Mouse (Mus musculus): Measurements from ENCODE around the gene Cat. TPM values are rescaled to one million over a fixed set of nuclear protein-coding genes. Genes with fewer than 3 reads are reported as not detected.

The Cat gene
- polyA plus RNA-seq, 1 experiment from 2014 or later: 89.8 TPM

DNA sequence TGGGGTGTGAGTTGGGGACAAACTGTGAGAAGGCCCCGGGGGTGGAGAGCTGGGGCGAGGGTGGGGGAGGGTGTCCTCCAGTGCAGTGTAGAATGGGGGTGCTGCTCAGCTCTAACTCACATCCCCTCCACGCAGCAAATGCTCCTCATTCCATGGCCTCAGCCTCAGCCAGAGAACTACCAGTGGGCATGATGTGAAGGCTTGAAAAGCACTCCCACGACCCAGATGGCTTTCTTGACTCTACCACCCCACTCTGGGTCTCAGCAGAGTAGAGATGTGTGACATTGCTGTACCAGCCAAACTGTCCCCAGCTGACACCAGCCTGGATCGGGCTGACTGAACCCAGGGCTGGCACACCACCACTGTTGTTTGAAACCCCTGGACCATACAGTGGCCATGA is 32.4 kb downstream of the Cat start:
- TF ChIP-seq CTCF (IDR thresholded peaks at IDR 0.05; ENCODE audit: low read depth): no peak
- H3K36me3 ChIP-seq (ENCODE audit: insufficient read depth): peaks cover 35% of the 10 kb centered on the region
- no peaks in the 10 kb centered on the region for H3K4me1 ChIP-seq (ENCODE audit: insufficient read depth)
- ATAC-seq (ENCODE audit: insufficient read depth): no peak
- H3K9ac ChIP-seq: no peak overlapping the region
- no peak for DNase-seq
- H3K27me3 ChIP-seq (ENCODE audit: insufficient read depth, low read length): no peaks in the 10 kb centered on the region
- H3K4me3 ChIP-seq (ENCODE audit: low read depth, low read length): no peak overlapping the region
- H3K4me2 ChIP-seq: no peak overlapping the region
- no peak overlapping the region for H3K27ac ChIP-seq (ENCODE audit: low read depth)
- H3K9me3 ChIP-seq (ENCODE audit: low read depth, low read length): no peaks in the 10 kb centered on the region
- WGBS: 80% methylated on average over 5 of the region's 5 CpGs

DNA sequence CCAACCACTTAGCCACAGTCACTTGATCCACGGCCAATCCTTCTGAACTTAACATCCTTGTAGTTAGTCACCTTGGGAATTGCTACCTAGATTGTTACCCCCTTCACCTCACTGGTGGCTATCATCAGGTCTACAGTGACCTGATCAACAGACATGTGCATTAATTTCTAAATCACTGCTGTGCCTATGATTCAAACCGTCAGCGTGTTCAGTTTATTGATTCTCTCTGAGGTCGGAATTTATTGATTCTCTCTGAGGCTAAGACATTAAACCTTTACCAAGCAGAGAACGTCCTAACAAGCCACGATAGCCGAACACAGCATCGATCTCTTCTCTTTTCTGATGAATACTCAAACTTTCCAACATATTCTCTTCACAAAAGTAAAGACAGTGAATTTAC is 34.7 kb downstream of the Cat start:
- WGBS: 91% methylated on average over 8 of the region's 8 CpGs
- Histone ChIP-seq H3K4me3 (ENCODE audit: low read depth, low read length) (no peak overlapping the region), H3K9ac (no peak overlapping the region), H3K27ac (ENCODE audit: low read depth) (no peak overlapping the region), H3K9me3 (ENCODE audit: low read depth, low read length) (no peaks in the 10 kb centered on the region), H3K36me3 (ENCODE audit: insufficient read depth) (peaks cover 19% of the 10 kb centered on the region), H3K27me3 (ENCODE audit: insufficient read depth, low read length) (no peaks in the 10 kb centered on the region), H3K4me1 (ENCODE audit: insufficient read depth) (no peaks in the 10 kb centered on the region), H3K4me2 (no peak overlapping the region)
- no peak for DNase-seq
- ATAC-seq (ENCODE audit: insufficient read depth): no peak
- no peak for TF ChIP-seq CTCF (IDR thresholded peaks at IDR 0.05; ENCODE audit: low read depth)

DNA sequence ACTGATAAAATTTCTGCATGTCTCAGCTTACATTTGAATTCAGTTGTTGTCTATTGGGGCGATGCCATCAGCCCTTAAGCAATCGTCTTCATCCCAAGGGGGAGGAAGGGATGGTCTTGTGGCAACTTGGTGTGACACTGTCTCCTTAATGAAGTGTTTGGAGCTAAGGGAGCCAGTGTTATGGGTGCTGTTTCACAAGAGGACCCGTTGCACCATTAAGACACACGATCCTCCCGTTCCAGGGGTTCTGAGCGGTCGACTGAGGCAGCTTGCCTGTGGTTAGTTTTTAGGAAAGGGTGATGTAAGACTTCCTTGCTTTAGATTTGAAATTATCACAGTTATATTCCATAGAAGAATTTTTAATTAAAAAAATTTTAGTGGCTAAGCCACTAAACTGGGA is 35.1 kb downstream of the Cat start:
- no peak overlapping the region for H3K4me3 ChIP-seq (ENCODE audit: low read depth, low read length)
- no peak for DNase-seq
- WGBS: 62% methylated on average over 7 of the region's 7 CpGs
- no peak for TF ChIP-seq CTCF (IDR thresholded peaks at IDR 0.05; ENCODE audit: low read depth)
- H3K27ac ChIP-seq (ENCODE audit: low read depth): no peak overlapping the region
- no peaks in the 10 kb centered on the region for H3K27me3 ChIP-seq (ENCODE audit: insufficient read depth, low read length)
- H3K9ac ChIP-seq: no peak overlapping the region
- peaks cover 15% of the 10 kb centered on the region for H3K36me3 ChIP-seq (ENCODE audit: insufficient read depth)
- no peaks in the 10 kb centered on the region for H3K9me3 ChIP-seq (ENCODE audit: low read depth, low read length)
- H3K4me2 ChIP-seq: no peak overlapping the region
- ATAC-seq (ENCODE audit: insufficient read depth): no peak
- H3K4me1 ChIP-seq (ENCODE audit: insufficient read depth): no peaks in the 10 kb centered on the region

DNA sequence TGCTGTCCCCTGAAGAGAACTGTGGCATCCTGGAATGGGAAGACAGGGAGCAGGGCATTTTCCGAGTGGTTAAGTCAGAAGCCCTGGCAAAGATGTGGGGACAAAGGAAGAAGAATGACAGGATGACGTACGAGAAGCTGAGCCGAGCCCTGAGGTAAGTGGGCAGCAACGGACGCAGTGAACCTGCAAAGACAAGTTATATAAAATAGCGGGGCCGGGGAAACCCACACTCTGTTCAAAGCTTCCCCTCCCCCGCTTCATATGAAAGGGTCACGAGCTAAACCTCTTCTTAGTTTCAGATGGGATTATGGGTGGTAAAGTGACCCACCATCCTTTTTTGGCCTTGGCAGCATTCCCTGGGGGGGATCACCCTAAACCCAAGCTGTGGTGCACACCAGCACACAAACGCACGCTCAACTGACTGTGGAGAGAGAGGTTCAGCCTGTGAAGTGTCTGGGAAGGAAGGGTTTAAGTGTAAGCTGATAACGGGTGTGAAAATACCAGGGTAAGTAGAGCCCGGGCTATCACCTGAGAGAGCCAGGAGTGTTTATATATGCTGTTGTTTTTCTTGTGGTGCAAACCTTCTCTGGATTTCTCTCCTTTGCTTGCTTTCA is 35.9 kb downstream of the Cat start:
- no peaks in the 10 kb centered on the region for H3K9me3 ChIP-seq (ENCODE audit: low read depth, low read length)
- TF ChIP-seq CTCF (IDR thresholded peaks at IDR 0.05; ENCODE audit: low read depth): no peak
- no peak for DNase-seq

DNA sequence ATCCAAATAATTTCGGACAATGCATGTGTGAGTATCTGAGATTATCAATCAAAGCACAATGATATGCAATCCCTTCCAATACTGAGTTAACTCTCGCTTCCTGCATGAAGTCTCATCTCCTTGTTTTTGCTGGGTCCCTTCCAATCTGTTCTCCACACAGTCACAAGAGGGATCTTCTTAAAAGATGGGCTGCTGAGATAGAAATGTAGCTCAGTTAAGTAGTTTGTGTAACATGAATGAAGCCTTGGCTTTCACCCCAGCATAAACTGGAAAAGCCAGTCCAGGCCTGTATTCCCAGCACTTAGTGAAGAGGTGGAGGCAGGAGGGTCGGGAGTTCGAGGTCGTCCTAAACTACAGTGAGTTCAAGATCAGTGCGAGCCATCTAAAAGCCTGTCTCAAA is 38.6 kb downstream of the Cat start:
- no peak overlapping the region for H3K4me3 ChIP-seq (ENCODE audit: low read depth, low read length)
- WGBS: 83% methylated on average over 6 of the region's 6 CpGs
- no peak for TF ChIP-seq CTCF (IDR thresholded peaks at IDR 0.05; ENCODE audit: low read depth)
- H3K9ac ChIP-seq: no peak overlapping the region
- DNase-seq (no peak), ATAC-seq (ENCODE audit: insufficient read depth) (no peak)
- no peaks in the 10 kb centered on the region for H3K36me3 ChIP-seq (ENCODE audit: insufficient read depth)
- H3K4me1 ChIP-seq (ENCODE audit: insufficient read depth): no peaks in the 10 kb centered on the region
- H3K27me3 ChIP-seq (ENCODE audit: insufficient read depth, low read length): no peaks in the 10 kb centered on the region
- H3K27ac ChIP-seq (ENCODE audit: low read depth): no peak overlapping the region
- no peaks in the 10 kb centered on the region for H3K9me3 ChIP-seq (ENCODE audit: low read depth, low read length)
- no peak overlapping the region for H3K4me2 ChIP-seq

More for the DNA sequence above, 35.9 kb downstream of the Cat start:
- Histone ChIP-seq H3K36me3 (ENCODE audit: insufficient read depth) (peaks cover 8% of the 10 kb centered on the region), H3K27me3 (ENCODE audit: insufficient read depth, low read length) (no peaks in the 10 kb centered on the region), H3K4me1 (ENCODE audit: insufficient read depth) (no peaks in the 10 kb centered on the region), H3K27ac (ENCODE audit: low read depth) (no peak overlapping the region), H3K9ac (no peak overlapping the region), H3K4me3 (ENCODE audit: low read depth, low read length) (no peak overlapping the region), H3K4me2 (no peak overlapping the region)
- ATAC-seq (ENCODE audit: insufficient read depth): no peak
- WGBS: 28% methylated on average over 14 of the region's 14 CpGs

DNA sequence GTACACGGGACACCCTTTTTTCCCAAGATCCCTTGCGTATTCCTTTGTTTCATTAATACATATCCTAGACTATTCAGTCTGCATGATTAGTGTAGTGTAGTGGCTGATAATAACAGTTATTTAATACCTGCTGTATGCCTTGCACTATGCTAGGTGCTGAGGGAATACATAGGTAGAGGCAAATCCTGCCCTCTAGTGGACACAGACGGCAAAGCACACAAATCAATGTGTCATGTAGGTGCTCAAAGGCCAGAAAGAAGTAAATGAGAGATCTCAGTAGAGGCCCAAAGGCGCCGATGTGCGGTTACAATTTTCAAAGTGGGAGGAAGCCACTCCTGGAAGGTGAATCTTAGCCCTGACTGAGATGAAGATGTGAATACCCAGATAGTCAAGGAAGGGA is 39.2 kb downstream of the Cat start:
- Histone ChIP-seq H3K9ac (no peak overlapping the region), H3K27me3 (ENCODE audit: insufficient read depth, low read length) (no peaks in the 10 kb centered on the region), H3K4me1 (ENCODE audit: insufficient read depth) (no peaks in the 10 kb centered on the region), H3K4me3 (ENCODE audit: low read depth, low read length) (no peak overlapping the region), H3K27ac (ENCODE audit: low read depth) (no peak overlapping the region), H3K4me2 (no peak overlapping the region), H3K9me3 (ENCODE audit: low read depth, low read length) (no peaks in the 10 kb centered on the region), H3K36me3 (ENCODE audit: insufficient read depth) (no peaks in the 10 kb centered on the region)
- TF ChIP-seq CTCF (IDR thresholded peaks at IDR 0.05; ENCODE audit: low read depth): peak; percentile 85
- peak; percentile 78 for DNase-seq
- ATAC-seq (ENCODE audit: insufficient read depth): no peak
- 64% methylated on average over 6 of the region's 6 CpGs for WGBS

DNA sequence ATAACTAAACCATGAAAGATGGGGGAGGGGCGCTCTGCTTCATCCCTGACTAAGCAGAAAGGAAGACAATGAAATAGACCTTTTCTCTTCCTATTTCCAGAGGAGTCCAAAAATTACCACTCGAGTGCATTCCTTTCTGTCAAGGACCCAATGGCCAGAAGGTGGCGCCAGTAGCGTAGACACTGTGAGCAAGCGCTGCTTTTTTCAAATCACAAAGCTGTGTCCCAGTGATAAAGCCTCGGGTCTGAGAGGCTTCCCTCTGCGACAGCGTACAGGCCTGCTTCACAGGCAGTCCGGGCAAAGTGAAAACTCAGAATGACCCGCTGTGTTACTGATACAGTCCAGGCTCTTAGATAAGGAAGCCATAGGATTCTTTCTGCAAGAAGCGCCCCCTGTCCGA is 45.2 kb downstream of the Cat start:
- Histone ChIP-seq H3K36me3 (ENCODE audit: insufficient read depth) (no peaks in the 10 kb centered on the region), H3K9ac (no peak overlapping the region), H3K4me2 (peak overlapping the region; percentile 42), H3K4me1 (ENCODE audit: insufficient read depth) (peaks cover 5% of the 10 kb centered on the region; the same call in 1 of the 2 replicates), H3K27me3 (ENCODE audit: insufficient read depth, low read length) (no peaks in the 10 kb centered on the region), H3K9me3 (ENCODE audit: low read depth, low read length) (no peaks in the 10 kb centered on the region), H3K27ac (ENCODE audit: low read depth) (no peak overlapping the region), H3K4me3 (ENCODE audit: low read depth, low read length) (no peak overlapping the region)
- TF ChIP-seq CTCF (IDR thresholded peaks at IDR 0.05; ENCODE audit: low read depth): peak; percentile 84
- 4% methylated on average over 12 of the region's 12 CpGs for WGBS
- peak; percentile 51 for ATAC-seq (ENCODE audit: insufficient read depth)
- peak; percentile 96 for DNase-seq

Measured in lung, embryonic 14.5 days (tissue).